Mouse (Mus musculus): ENCODE results near the gene Irak3. TPM values are rescaled to one million over a fixed set of nuclear protein-coding genes. Genes with fewer than 3 reads are reported as not detected.

Gene Irak3
- total and polyA plus RNA-seq, 2 experiments from 2014 or later, result 1.0 TPM; not detected in 1

- no peak overlapping the region for H3K9ac ChIP-seq (replicated peaks; ENCODE audit: low read depth, low read length)
- DNase-seq (ENCODE audit: low spot score) (no peak), ATAC-seq (ENCODE audit: insufficient read depth, low read depth) (no peak)
- H3K4me1 ChIP-seq (ENCODE audit: control insufficient read depth, insufficient read depth), result 0 out of 2 replicates have a peak, but pooled peaks cover 8% of the 10 kb centered on the region
- H3K9me3 ChIP-seq (replicated peaks; ENCODE audit: control insufficient read depth, low read length), result no peaks in the 10 kb centered on the region
- TF ChIP-seq EP300 (IDR thresholded peaks at IDR 0.05; ENCODE audit: low read depth) (no peak), CTCF (IDR thresholded peaks at IDR 0.05; ENCODE audit: low read depth) (no peak)
- H3K36me3 ChIP-seq (replicated peaks; ENCODE audit: control insufficient read depth, insufficient read depth, low read length), result 0 out of 2 replicates have a peak, but pooled peaks cover 3% of the 10 kb centered on the region
- no peak overlapping the region for H3K27ac ChIP-seq (ENCODE audit: low read depth)
- WGBS, result 85% methylated on average over 3 of the region's 3 CpGs
- no peak overlapping the region for H3K4me3 ChIP-seq (ENCODE audit: low read depth, low read length)
- H3K4me2 ChIP-seq (ENCODE audit: low read depth, low read length), result peak overlapping the region; percentile 89
- H3K27me3 ChIP-seq (ENCODE audit: control insufficient read depth, insufficient read depth, low read length), result no peaks in the 10 kb centered on the region
Observed at GRCm38 (mm10) chr10:120210096-120210495, 8.2 kb upstream of the Irak3 start.

GRCm38 (mm10) chr10:120209539-120209925 lies 7.6 kb upstream of the Irak3 start:
- H3K4me3 ChIP-seq (ENCODE audit: low read depth, low read length), result peak overlapping the region; percentile 95
- H3K27me3 ChIP-seq (ENCODE audit: control insufficient read depth, insufficient read depth, low read length), result no peaks in the 10 kb centered on the region
- peak overlapping the region; percentile 89 for H3K4me2 ChIP-seq (ENCODE audit: low read depth, low read length)
- TF ChIP-seq CTCF (IDR thresholded peaks at IDR 0.05; ENCODE audit: low read depth) (no peak), EP300 (IDR thresholded peaks at IDR 0.05; ENCODE audit: low read depth) (no peak)
- WGBS, result 57% methylated on average over 6 of the region's 6 CpGs
- H3K9ac ChIP-seq (replicated peaks; ENCODE audit: low read depth, low read length), result peak overlapping the region; percentile 87
- ATAC-seq (ENCODE audit: insufficient read depth, low read depth) (no peak), DNase-seq (ENCODE audit: low spot score) (no peak)
- 0 out of 2 replicates have a peak, but pooled peaks cover 3% of the 10 kb centered on the region for H3K36me3 ChIP-seq (replicated peaks; ENCODE audit: control insufficient read depth, insufficient read depth, low read length)
- no peak overlapping the region for H3K27ac ChIP-seq (ENCODE audit: low read depth)
- no peaks in the 10 kb centered on the region for H3K9me3 ChIP-seq (replicated peaks; ENCODE audit: control insufficient read depth, low read length)
- 0 out of 2 replicates have a peak, but pooled peaks cover 8% of the 10 kb centered on the region for H3K4me1 ChIP-seq (ENCODE audit: control insufficient read depth, insufficient read depth)

GRCm38 (mm10) chr10:120208575-120209538 lies 6.9 kb upstream of the Irak3 start:
- peak; percentile 90 for ATAC-seq (ENCODE audit: insufficient read depth, low read depth)
- 0 out of 2 replicates have a peak, but pooled peaks cover 8% of the 10 kb centered on the region for H3K4me1 ChIP-seq (ENCODE audit: control insufficient read depth, insufficient read depth)
- H3K9me3 ChIP-seq (replicated peaks; ENCODE audit: control insufficient read depth, low read length), result no peaks in the 10 kb centered on the region
- H3K27me3 ChIP-seq (ENCODE audit: control insufficient read depth, insufficient read depth, low read length), result no peaks in the 10 kb centered on the region
- peak overlapping the region; percentile 87 for H3K9ac ChIP-seq (replicated peaks; ENCODE audit: low read depth, low read length)
- H3K4me2 ChIP-seq (ENCODE audit: low read depth, low read length), result peak overlapping the region; percentile 89
- H3K27ac ChIP-seq (ENCODE audit: low read depth), result peak overlapping the region; percentile 32
- TF ChIP-seq CTCF (IDR thresholded peaks at IDR 0.05; ENCODE audit: low read depth), result peak; percentile 27
- no peak for TF ChIP-seq EP300 (IDR thresholded peaks at IDR 0.05; ENCODE audit: low read depth)
- 0 out of 2 replicates have a peak, but pooled peaks cover 3% of the 10 kb centered on the region for H3K36me3 ChIP-seq (replicated peaks; ENCODE audit: control insufficient read depth, insufficient read depth, low read length)
- 3% methylated on average over 53 of the region's 53 CpGs for WGBS
- DNase-seq (ENCODE audit: low spot score), result peak; percentile 68
- peak overlapping the region; percentile 95 for H3K4me3 ChIP-seq (ENCODE audit: low read depth, low read length)

- TF ChIP-seq EP300 (IDR thresholded peaks at IDR 0.05; ENCODE audit: low read depth) (no peak), CTCF (IDR thresholded peaks at IDR 0.05; ENCODE audit: low read depth) (no peak)
- Histone ChIP-seq H3K27me3 (ENCODE audit: control insufficient read depth, insufficient read depth, low read length) (no peaks in the 10 kb centered on the region), H3K4me1 (ENCODE audit: control insufficient read depth, insufficient read depth) (0 out of 2 replicates have a peak, but pooled peaks cover 8% of the 10 kb centered on the region), H3K4me2 (ENCODE audit: low read depth, low read length) (no peak overlapping the region), H3K9ac (replicated peaks; ENCODE audit: low read depth, low read length) (no peak overlapping the region), H3K9me3 (replicated peaks; ENCODE audit: control insufficient read depth, low read length) (no peaks in the 10 kb centered on the region), H3K36me3 (replicated peaks; ENCODE audit: control insufficient read depth, insufficient read depth, low read length) (0 out of 2 replicates have a peak, but pooled peaks cover 3% of the 10 kb centered on the region), H3K27ac (ENCODE audit: low read depth) (no peak overlapping the region), H3K4me3 (ENCODE audit: low read depth, low read length) (no peak overlapping the region)
- 78% methylated on average over 8 of the region's 8 CpGs for WGBS
- no peak for DNase-seq (ENCODE audit: low spot score)
- no peak for ATAC-seq (ENCODE audit: insufficient read depth, low read depth)
Observed at GRCm38 (mm10) chr10:120208015-120208414, 6.1 kb upstream of the Irak3 start.

- no peak for TF ChIP-seq EP300 (IDR thresholded peaks at IDR 0.05; ENCODE audit: low read depth)
- TF ChIP-seq CTCF (IDR thresholded peaks at IDR 0.05; ENCODE audit: low read depth), result no peak
- Histone ChIP-seq H3K4me3 (ENCODE audit: low read depth, low read length) (no peak overlapping the region), H3K9me3 (replicated peaks; ENCODE audit: control insufficient read depth, low read length) (no peaks in the 10 kb centered on the region), H3K27ac (ENCODE audit: low read depth) (no peak overlapping the region), H3K36me3 (replicated peaks; ENCODE audit: control insufficient read depth, insufficient read depth, low read length) (no peaks in the 10 kb centered on the region), H3K9ac (replicated peaks; ENCODE audit: low read depth, low read length) (no peak overlapping the region), H3K4me1 (ENCODE audit: control insufficient read depth, insufficient read depth) (0 out of 2 replicates have a peak, but pooled peaks cover 4% of the 10 kb centered on the region), H3K4me2 (ENCODE audit: low read depth, low read length) (no peak overlapping the region), H3K27me3 (ENCODE audit: control insufficient read depth, insufficient read depth, low read length) (no peaks in the 10 kb centered on the region)
- WGBS, result 61% methylated on average over 13 of the region's 13 CpGs
- ATAC-seq (ENCODE audit: insufficient read depth, low read depth) (no peak), DNase-seq (ENCODE audit: low spot score) (no peak)
Observed at GRCm38 (mm10) chr10:120204591-120205210, 2.8 kb upstream of the Irak3 start.
